Mouse (Mus musculus): ENCODE data around the gene Clock.

The Clock gene

GRCm38 (mm10) chr5:76283890-76284289 is 20.7 kb downstream of the Clock start:
- in situ Hi-C loops (cut with MboI, MseI): no loop called here

GRCm38 (mm10) chr5:76274977-76275376 is 29.6 kb downstream of the Clock start:
- in situ Hi-C loops (cut with MboI, MseI): no loop called here

GRCm38 (mm10) chr5:76250948-76251347 is 53.6 kb downstream of the Clock start:
- in situ Hi-C loops (cut with MboI, MseI): no loop called here

- in situ Hi-C loops (cut with MboI, MseI): no loop called here
Measured at GRCm38 (mm10) chr5:76246539-76246938, 58.1 kb downstream of the Clock start.

GRCm38 (mm10) chr5:76245419-76245818 is 59.2 kb downstream of the Clock start:
- in situ Hi-C loops (cut with MboI, MseI): no loop called here

GRCm38 (mm10) chr5:76244430-76244829 is 60.2 kb downstream of the Clock start:
- in situ Hi-C loops (cut with MboI, MseI): no loop called here

GRCm38 (mm10) chr5:76243929-76244328 is 60.7 kb downstream of the Clock start:
- in situ Hi-C loops (cut with MboI, MseI): no loop called here

GRCm38 (mm10) chr5:76243274-76243673 is 61.3 kb downstream of the Clock start:
- in situ Hi-C loops (cut with MboI, MseI): no loop called here

- in situ Hi-C loops (cut with MboI, MseI): no loop called here
Measured at GRCm38 (mm10) chr5:76231171-76231855, 73.3 kb downstream of the Clock start.

GRCm38 (mm10) chr5:76216691-76217090 is 87.9 kb downstream of the Clock start:
- in situ Hi-C loops (cut with MboI, MseI): no loop called here

GRCm38 (mm10) chr5:76208066-76208465 is 96.5 kb downstream of the Clock start:
- in situ Hi-C loops (cut with MboI, MseI): no loop called here

- in situ Hi-C loops (cut with MboI, MseI): no loop called here
Measured at GRCm38 (mm10) chr5:76205886-76206285, 98.7 kb downstream of the Clock start.

GRCm38 (mm10) chr5:76203171-76203570 is 101.4 kb downstream of the Clock start:
- in situ Hi-C loops (cut with MboI, MseI): no loop called here

GRCm38 (mm10) chr5:76199346-76199745 is 105.2 kb downstream of the Clock start:
- in situ Hi-C loops (cut with MboI, MseI): loop anchor here (10.0 kb wide), 1 partner anchor 1025 kb away; no protein-coding TSS in a partner anchor

GRCm38 (mm10) chr5:76194377-76194945 is 110.1 kb downstream of the Clock start:
- in situ Hi-C loops (cut with MboI, MseI): loop anchor here (10.0 kb wide), 1 partner anchor 1030 kb away; no protein-coding TSS in a partner anchor

GRCm38 (mm10) chr5:76193075-76193474 is 111.5 kb downstream of the Clock start:
- in situ Hi-C loops (cut with MboI, MseI): loop anchor here (10.0 kb wide), 1 partner anchor 1032 kb away; no protein-coding TSS in a partner anchor

- in situ Hi-C loops (cut with MboI, MseI): loop anchor here (10.0 kb wide), 1 partner anchor 1034 kb away; no protein-coding TSS in a partner anchor
Measured at GRCm38 (mm10) chr5:76190609-76191008, 114.0 kb downstream of the Clock start.

- in situ Hi-C loops (cut with MboI, MseI): no loop called here
Measured at GRCm38 (mm10) chr5:76187885-76188284, 116.7 kb downstream of the Clock start.

- in situ Hi-C loops (cut with MboI, MseI): no loop called here
Measured at GRCm38 (mm10) chr5:76184286-76185080, 120.1 kb downstream of the Clock start.

GRCm38 (mm10) chr5:76183750-76184261 is 120.8 kb downstream of the Clock start, which contains the start of gene Tmem165:
Gene Tmem165 (plus strand): TSS chr5:76183880.
- in situ Hi-C loops (cut with MboI, MseI): no loop called here

- in situ Hi-C loops (cut with MboI, MseI): no loop called here
Measured at GRCm38 (mm10) chr5:76183043-76183749, 121.4 kb downstream of the Clock start.

Data from T-helper 2 cell (primary cell).